ENCODE assay signal across 10 mouse cellular contexts in the genomic region with DNA sequence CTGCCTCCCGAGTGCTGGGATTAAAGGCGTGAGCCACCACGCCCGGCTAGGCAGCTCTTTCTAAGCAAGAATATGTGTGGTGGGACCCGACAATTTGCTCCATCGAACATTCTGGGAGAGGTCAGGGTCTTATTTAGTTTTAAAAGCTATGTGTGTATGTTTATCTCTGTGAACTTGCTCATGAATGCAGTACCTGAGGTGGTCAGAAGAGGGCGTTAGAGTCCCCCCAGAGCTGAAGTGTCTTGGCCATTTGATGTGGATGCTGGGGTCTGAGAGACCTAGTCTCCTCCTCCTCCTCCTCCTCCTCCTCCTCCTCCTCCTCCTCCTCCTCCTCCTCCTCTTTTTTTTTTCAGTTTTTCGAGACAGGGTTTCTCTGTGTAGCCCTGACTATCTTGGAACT. TPM values are rescaled to one million over a fixed set of nuclear protein-coding genes. Genes with fewer than 3 reads are reported as not detected.
DNase-seq lines count a peak whose midpoint lies in the region; ATAC-seq and TF ChIP-seq lines count a peak whose summit lies in the region.
"Had no signal": no experiment of that assay in that cellular context is flagged by ENCODE, and none has a peak within 500 bp of the region (broad histone marks: within the 10 kb centered on the region; RNA-seq: fewer than 3 reads in every experiment).

No protein-coding gene starts in this region.

- TF ChIP-seq POLR2A in thymus, adult 2 months (IDR thresholded peaks at IDR 0.05; ENCODE audit: control insufficient read depth, extremely low read depth, insufficient read depth, low read length, poor library complexity) = no peak

- DNase-seq in thymus, adult 2 months = peak; percentile 40
- DNase-seq in thymus, postnatal 10 days (ENCODE audit: low spot score in 2 of 2) = no peak
- DNase-seq in brain, adult 2 months (ENCODE audit: low read depth, low spot score) = peak; percentile 40
- no peak for DNase-seq in spleen, postnatal 4 days (ENCODE audit: low spot score in 2 of 2)
- DNase-seq: adrenal gland, adult 8-10 months; kidney, postnatal 4 days had no signal

- H3K4me1 ChIP-seq in intestine, postnatal 0 days (replicated peaks; ENCODE audit: control insufficient read depth, insufficient read depth, low read length) = peaks cover 25% of the 10 kb centered on the region
- H3K4me1 ChIP-seq in intestine, embryonic 15.5 days (replicated peaks) = peaks cover 36% of the 10 kb centered on the region
- peaks cover 30% of the 10 kb centered on the region for H3K4me1 ChIP-seq in thymus, adult 2 months (replicated peaks; ENCODE audit: control insufficient read depth, insufficient read depth, low read length)
- H3K4me1 ChIP-seq in neural tube, embryonic 15.5 days = peaks cover 57% of the 10 kb centered on the region

- no peak overlapping the region for H3K4me2 ChIP-seq in intestine, postnatal 0 days (replicated peaks; ENCODE audit: low read depth)
- H3K4me2 ChIP-seq in intestine, embryonic 15.5 days (replicated peaks) = no peak overlapping the region
- no peak overlapping the region for H3K4me2 ChIP-seq in neural tube, embryonic 15.5 days
- H3K4me2 ChIP-seq: limb, embryonic 13.5 days had no signal

- ATAC-seq in intestine, postnatal 0 days = no peak
- no peak for ATAC-seq in intestine, embryonic 15.5 days
- no peak for ATAC-seq in neural tube, embryonic 15.5 days (ENCODE audit: low FRiP score)

- H3K9ac ChIP-seq in intestine, postnatal 0 days (ENCODE audit: low read depth, low read length) = no peak overlapping the region
- no peak overlapping the region for H3K9ac ChIP-seq in intestine, embryonic 15.5 days
- H3K9ac ChIP-seq in neural tube, embryonic 15.5 days (replicated peaks) = no peak overlapping the region
- H3K9ac ChIP-seq: limb, embryonic 13.5 days had no signal

- H3K27me3 ChIP-seq in intestine, postnatal 0 days (replicated peaks; ENCODE audit: control insufficient read depth, insufficient read depth, low read length) = no peaks in the 10 kb centered on the region
- H3K27me3 ChIP-seq in intestine, embryonic 15.5 days (replicated peaks) = no peaks in the 10 kb centered on the region
- no peaks in the 10 kb centered on the region for H3K27me3 ChIP-seq in thymus, adult 2 months (ENCODE audit: control insufficient read depth, insufficient read depth, low read length)
- no peaks in the 10 kb centered on the region for H3K27me3 ChIP-seq in neural tube, embryonic 15.5 days (replicated peaks)
- H3K27me3 ChIP-seq: limb, embryonic 13.5 days had no signal

- WGBS in intestine, postnatal 0 days = 78% methylated on average over 7 of the region's 8 CpGs
- 79% methylated on average over 7 of the region's 8 CpGs for WGBS in intestine, embryonic 15.5 days
- WGBS in thymus, adult 2 months = 89% methylated on average over 7 of the region's 8 CpGs
- WGBS in neural tube, embryonic 15.5 days = 88% methylated on average over 7 of the region's 8 CpGs

- no peaks in the 10 kb centered on the region for H3K9me3 ChIP-seq in intestine, postnatal 0 days (ENCODE audit: control insufficient read depth)
- no peaks in the 10 kb centered on the region for H3K9me3 ChIP-seq in intestine, embryonic 15.5 days
- no peaks in the 10 kb centered on the region for H3K9me3 ChIP-seq in neural tube, embryonic 15.5 days (replicated peaks)
- H3K9me3 ChIP-seq: limb, embryonic 13.5 days had no signal

- TF ChIP-seq CTCF in intestine, postnatal 0 days (IDR thresholded peaks at IDR 0.05; ENCODE audit: low read depth) = peak; percentile 60
- no peak for TF ChIP-seq CTCF in thymus, adult 2 months (IDR thresholded peaks at IDR 0.05; ENCODE audit: borderline replicate concordance, control insufficient read depth, extremely low read depth, insufficient read depth, low read length, poor library complexity)

- H3K27ac ChIP-seq in intestine, postnatal 0 days (ENCODE audit: low read depth, low read length) = no peak overlapping the region
- no peak overlapping the region for H3K27ac ChIP-seq in intestine, embryonic 15.5 days
- no peak overlapping the region for H3K27ac ChIP-seq in thymus, adult 2 months (ENCODE audit: control insufficient read depth, insufficient read depth, low read length)
- H3K27ac ChIP-seq in neural tube, embryonic 15.5 days (replicated peaks) = no peak overlapping the region
- H3K27ac ChIP-seq: limb, embryonic 13.5 days had no signal

- H3K4me3 ChIP-seq in intestine, postnatal 0 days (ENCODE audit: low read depth, low read length) = no peak overlapping the region
- H3K4me3 ChIP-seq in intestine, embryonic 15.5 days (replicated peaks) = no peak overlapping the region
- no peak overlapping the region for H3K4me3 ChIP-seq in thymus, adult 2 months (ENCODE audit: control insufficient read depth, insufficient read depth, low read length)
- no peak overlapping the region for H3K4me3 ChIP-seq in neural tube, embryonic 15.5 days (replicated peaks)
- H3K4me3 ChIP-seq: limb, embryonic 13.5 days had no signal

- peaks cover 6% of the 10 kb centered on the region; the same call in 1 of the 2 replicates for H3K36me3 ChIP-seq in intestine, postnatal 0 days (ENCODE audit: control insufficient read depth, insufficient read depth)
- H3K36me3 ChIP-seq in intestine, embryonic 15.5 days = no peaks in the 10 kb centered on the region
- H3K36me3 ChIP-seq in thymus, adult 2 months (ENCODE audit: control insufficient read depth, insufficient read depth, low read length) = no peaks in the 10 kb centered on the region
- no peaks in the 10 kb centered on the region for H3K36me3 ChIP-seq in neural tube, embryonic 15.5 days
- H3K36me3 ChIP-seq: limb, embryonic 13.5 days had no signal

RNA-seq across cellular contexts. Expression of gene Trak1, which starts 5.2 kb away (rescaled TPM):
- polyA plus RNA-seq in intestine, postnatal 0 days (2015; fragmentation: Nextera tagmentation; extraction: Ambion mirVana) = 16.3 and 17.2 TPM in 2 replicates
- polyA plus RNA-seq in intestine, embryonic 15.5 days (2015; fragmentation: Nextera tagmentation; extraction: Ambion mirVana) = 20.9 and 26.5 TPM in 2 replicates
- 96.5 and 103 TPM in 2 replicates for polyA plus RNA-seq in thymus, adult 2 months (2012; rRNA removed)
- 50.9 and 52.9 TPM in 2 replicates for polyA plus RNA-seq in neural tube, embryonic 15.5 days (2015; fragmentation: Nextera tagmentation; extraction: Ambion mirVana)

RNA-seq across cellular contexts. Expression of gene Ulk4, which starts 25.5 kb away (rescaled TPM):
- 108 and 111 TPM in 2 replicates for polyA plus RNA-seq in intestine, postnatal 0 days (2015; fragmentation: Nextera tagmentation; extraction: Ambion mirVana)
- polyA plus RNA-seq in intestine, embryonic 15.5 days (2015; fragmentation: Nextera tagmentation; extraction: Ambion mirVana) = 140 and 150 TPM in 2 replicates
- 1.4 and 2.9 TPM in 2 replicates for polyA plus RNA-seq in thymus, adult 2 months (2012; rRNA removed)
- 62.5 and 71.2 TPM in 2 replicates for polyA plus RNA-seq in neural tube, embryonic 15.5 days (2015; fragmentation: Nextera tagmentation; extraction: Ambion mirVana)

Comparison
In these comparisons a context has a peak if more than half of its experiments do, and no peak if none do; other contexts are left out.
1. DNase-seq: peak in thymus, adult 2 months (single experiment) and brain, adult 2 months (single experiment); none in thymus, postnatal 10 days (0 of 2) and spleen, postnatal 4 days (0 of 2).
2. RNA of gene Ulk4, which starts 25.5 kb away (polyA plus RNA-seq): 140 to 150 TPM in intestine, embryonic 15.5 days, 108 to 111 TPM in intestine, postnatal 0 days and 62.5 to 71.2 TPM in neural tube, embryonic 15.5 days; 1.4 to 2.9 TPM in thymus, adult 2 months; every median in the first group is over 10 times any median in the second.